Mouse (Mus musculus) mouse embryonic stem cell (cell line): ENCODE measurements around the gene Thsd7b.

Experiments used
- in situ Hi-C, 2 experiments: fragments of 300-500 bp; cut with MboI; formaldehyde crosslinking; loops; 1 replicate in 1 of 2; 3 replicates in 1 of 2; pipeline ENCODE4 v1.14.3; 2019 to 2020; ENCODE audit warnings: low sequenced_read_pairs in 2 of 2, low pct_unique_long_range_greater_than_20kb in 1 of 2, mixed read lengths in 1 of 2; ENCODE audit not compliant: unreplicated experiment in 1 of 2

The Thsd7b gene

DNA sequence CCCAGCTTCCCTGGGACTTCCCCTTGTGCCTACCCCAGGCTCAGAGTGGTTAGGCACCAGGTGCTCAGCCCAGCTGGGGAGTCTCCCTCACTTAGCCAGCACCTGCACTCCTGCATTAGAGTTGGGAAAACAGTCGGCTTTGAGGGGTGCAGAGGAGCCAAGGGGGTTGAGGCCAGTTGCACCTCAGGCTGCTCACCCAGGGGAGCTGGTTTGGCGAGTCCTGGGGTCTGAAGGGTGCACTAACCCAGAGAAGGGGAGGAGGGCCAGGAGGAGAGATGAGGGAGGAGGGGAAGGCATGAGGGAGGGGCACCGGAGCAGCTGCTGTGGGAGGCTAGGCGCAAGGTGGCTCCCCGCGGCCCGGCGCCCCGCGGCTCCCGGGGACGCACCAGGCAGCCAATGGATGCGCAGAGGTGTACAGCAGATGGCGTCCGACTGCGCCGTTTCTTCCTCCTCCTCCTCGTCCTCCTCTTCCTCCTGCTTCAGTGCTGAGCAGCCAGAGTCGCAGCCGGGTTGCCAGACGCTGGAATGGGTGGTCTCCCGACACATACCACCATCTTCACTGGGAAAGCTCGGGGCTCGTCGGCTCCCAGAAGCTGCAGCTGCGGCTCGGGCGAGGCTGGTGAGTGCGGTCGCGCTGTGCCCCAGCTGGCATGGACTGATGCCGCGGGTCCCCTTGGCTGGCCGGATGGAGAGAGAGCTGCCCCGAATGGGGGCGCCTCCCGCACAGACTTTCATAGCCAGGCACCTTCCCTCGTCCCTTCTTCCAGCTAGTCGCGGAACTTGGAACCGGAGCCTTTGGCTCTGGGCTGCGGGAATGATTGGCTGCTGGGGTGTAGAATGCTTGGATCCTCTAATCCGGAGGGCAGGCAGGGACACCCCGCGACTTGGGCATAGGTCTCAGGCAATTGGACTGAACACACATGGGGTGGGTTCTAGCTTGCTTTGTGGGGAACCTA lies at the start of gene Thsd7b:
Gene Thsd7b, plus strand, starts transcription at position 321 of the 956 bp plus-strand sequence.
- in situ Hi-C loops = no loop called here

DNA sequence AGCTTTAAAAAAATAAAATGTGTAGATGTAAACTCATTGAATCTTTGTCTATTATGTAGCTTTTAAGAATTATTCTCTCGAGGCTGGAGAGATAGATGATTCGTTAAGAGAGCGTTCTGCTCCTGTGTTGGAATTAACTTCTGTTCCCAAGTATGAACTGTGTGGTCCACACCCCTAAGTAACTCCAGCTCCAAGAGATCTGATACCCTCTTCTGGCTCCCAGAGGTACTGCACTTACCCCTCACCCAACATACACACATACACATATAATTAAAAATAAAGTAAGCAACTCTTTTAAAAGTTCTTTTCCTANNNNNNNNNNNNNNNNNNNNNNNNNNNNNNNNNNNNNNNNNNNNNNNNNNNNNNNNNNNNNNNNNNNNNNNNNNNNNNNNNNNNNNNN lies 28.8 kb upstream of the Thsd7b start:
- in situ Hi-C loops = no loop called here

DNA sequence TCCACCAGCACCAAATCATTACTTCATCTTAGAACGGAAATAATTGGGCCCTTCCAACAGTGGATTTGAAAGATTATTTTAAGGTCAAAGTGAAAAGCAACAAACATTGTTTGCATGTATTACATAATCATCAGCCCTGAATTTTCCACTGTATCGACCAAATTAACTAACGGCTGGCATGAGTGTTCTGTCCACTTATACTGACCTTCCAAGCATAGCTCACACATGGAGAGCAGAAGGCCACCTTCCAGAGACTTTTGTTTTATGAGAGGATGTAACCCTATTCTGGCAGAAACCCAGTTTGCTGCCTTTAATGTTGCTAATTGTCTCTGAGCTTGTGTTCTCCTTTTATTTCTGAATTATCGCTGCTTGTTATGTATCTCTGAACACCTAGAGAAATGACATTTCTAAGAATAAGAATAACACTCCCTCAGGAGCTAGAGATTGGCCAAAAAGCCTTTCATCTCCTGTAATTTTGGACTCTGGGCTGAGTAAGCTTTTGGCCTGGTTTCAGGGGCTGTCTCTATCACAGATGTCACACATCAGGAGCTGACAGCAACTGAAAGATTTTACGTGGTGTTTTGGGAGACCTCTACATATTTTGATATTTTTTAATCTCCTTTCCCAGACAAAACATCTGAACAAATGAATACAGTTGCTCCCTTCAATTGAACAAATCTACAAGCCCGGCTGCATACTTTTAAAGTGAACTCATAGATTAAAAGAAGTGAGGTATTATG lies 22.2 kb upstream of the Thsd7b start:
- in situ Hi-C loops = no loop called here

DNA sequence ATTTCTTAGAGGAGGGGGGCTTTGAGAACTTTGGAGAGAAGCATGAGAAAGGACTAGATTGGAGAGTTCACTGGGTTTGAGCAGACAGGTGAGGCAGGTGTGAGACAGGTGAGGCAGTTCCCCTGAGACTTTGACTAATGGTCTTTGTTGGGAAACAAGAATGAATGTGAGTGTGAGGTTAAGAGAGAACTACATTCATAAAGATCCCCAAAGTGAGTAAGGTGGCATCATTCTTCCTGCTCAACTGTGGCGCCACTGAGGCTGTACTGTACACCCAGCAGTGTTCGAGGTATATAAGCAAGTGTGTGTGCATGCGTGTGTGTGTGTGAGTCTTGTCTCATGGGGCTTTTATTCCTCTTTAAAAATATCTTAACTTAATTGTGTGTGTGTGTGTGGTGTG lies 6.4 kb upstream of the Thsd7b start:
- in situ Hi-C loops = no loop called here

DNA sequence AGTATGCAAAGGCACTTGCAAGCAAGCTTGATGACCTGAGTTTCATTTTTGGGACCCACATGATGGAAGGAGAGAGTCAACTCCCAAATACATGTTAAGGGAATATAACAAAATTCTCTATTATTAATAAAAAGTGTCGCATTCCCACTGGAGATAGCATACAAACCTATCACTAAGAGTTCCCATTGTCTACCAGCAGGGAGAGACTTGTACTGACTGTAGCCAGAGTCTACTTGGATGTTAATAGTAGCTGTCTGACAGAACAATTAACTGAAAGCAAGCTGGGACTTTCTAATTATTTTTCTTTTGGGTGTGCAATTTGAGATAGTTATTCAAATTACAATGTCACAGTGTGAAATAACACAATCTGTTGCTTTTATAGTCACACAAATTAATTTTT lies 31.1 kb downstream of the Thsd7b start:
- in situ Hi-C loops = no loop called here

DNA sequence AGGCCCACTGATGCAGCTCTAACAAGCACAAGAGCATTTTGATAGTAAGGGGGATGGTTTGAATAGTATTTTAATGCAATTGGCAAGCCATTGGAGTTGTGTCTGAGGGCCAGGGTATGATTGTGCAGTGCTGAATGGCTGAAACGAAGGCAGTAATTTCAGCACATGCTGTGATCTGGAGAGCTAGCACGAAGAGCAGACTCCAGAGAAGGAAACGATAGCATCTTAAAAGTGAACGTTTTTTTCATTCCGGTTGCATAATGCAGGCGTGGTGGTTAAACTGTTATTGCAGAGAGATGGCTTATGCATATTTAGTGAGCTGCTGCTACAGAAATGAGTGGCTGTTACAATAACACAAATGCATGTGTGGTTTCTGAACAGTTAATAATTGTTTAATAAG lies 51.3 kb downstream of the Thsd7b start:
- in situ Hi-C loops = no loop called here

DNA sequence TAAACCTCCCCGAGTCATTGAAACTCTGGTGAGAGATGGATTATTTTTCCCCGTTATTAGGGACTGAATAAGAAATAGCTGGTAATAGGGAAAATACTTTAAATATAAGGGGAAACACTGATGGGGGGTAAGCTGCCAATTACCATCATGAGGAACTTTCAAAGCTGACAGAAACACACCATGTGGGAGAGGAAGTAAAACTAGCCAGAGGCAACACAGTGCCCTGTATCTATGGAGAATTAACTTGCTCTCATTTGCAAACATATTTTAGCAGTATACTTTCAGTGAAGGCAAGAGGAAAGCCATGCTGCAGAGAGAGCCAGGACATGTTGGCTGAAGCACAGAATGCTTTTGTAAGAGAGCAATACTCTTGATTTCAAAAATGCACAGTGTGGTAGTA lies 51.7 kb downstream of the Thsd7b start:
- in situ Hi-C loops = no loop called here

DNA sequence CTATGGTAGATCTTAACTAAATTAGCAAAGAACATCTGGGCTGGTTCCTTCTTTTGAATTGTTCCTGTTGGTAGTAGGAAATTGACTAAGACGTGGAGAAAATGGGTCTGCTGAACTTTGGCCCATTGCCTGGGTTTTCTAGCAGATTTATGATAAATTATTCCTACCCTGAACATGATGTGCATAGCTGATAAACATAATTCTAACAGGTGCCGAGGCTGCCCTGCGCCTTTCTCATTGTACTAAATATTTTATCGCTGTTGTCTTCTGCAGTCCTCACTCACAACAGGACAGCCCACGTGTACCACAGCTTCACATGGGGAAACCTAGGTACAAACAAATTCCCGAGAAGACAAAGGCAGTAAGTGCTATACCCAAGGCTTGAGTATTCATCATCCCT lies 83.5 kb downstream of the Thsd7b start:
- in situ Hi-C loops = no loop called here

DNA sequence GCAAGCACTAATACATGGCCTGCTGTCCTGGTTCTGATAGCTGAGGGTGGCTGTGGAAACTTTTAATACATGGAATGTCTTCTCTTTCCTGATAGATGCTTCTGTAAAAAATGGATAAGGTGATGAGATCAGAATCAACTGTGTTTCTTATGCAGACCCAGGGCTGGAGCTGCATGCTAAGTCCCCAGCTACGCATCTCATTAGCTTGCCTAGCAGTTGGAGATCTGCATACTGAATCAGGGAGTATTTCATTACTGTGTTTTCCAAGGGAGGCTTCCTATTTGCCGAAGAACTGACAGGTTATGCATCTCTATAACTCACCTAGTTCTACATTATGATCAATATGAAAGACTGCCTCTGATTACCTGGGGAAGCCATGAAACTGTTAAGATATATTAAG lies 84.3 kb downstream of the Thsd7b start:
- in situ Hi-C loops = no loop called here

DNA sequence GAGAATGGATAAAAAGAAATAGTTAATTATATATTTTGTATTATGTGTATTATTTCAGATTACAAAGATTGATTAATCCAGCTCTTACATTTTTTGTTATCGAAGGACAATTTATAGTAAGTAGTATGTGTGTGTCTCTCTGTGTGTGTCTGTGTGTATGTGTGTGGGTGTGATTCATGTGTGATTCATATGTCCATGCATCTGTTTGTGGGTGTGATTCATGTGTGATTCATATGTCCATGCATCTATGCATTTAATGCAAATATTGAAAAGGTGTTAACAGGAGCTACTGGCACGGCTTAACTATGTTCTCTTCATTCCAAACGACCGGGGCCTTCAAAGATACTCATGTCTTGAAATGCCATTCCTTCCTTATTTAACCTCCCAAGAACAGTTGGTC lies 90.3 kb downstream of the Thsd7b start:
- in situ Hi-C loops = no loop called here

DNA sequence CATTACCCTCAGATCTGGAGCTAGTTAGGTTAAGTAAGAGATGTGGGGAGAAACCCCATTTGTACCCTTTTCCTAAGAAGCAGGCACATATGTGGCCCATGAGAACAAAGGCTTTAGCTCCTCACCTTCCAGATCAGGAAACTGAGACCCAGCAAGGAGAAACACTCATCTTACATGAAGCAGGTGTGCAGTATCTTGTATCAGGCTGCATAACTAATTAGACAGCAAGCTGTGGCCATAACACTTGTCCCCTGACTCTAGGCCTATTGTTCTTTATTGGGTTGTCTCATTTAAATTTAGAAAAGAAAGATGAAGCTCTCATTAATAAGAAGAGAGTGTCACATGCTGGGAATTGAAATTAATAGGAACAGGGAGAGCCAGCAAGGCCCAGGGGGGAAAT lies 91.7 kb downstream of the Thsd7b start:
- in situ Hi-C loops = no loop called here

DNA sequence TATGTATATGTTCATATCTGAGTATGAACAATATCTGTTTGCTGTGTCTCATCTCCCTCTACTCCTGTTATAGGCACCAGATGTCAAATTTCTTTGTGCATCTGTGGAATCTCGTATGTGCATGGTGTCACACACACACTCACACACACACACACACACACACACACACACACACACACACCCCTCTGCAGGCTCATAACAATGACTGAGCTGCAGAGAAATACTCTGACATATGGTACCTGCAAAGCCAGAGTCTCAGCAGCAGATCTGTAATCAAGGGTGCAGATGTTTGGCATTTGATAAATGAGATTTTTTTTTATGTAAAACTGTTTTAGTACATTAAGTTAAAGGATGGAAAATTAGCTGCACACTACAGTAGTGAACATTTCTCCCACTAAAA lies 92.5 kb downstream of the Thsd7b start:
- in situ Hi-C loops = no loop called here

DNA sequence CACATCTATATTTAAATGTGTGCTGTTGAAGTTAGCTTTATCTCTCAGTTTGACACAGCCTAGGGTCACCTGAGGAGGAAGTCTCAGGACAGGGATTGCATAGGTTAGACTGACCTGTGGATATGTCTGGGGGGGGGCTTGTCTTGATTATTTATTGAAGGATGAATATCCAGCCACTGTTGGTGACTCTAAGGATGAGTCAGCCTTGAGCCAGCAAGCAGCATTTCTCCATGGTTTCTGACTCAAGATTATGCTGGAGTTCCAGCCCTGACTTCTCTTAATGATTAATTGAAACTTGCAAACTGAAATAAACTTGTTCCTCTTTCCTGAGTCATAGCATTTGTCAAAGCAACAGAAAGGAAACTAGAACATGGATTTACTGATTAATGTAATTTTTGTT lies 113.4 kb downstream of the Thsd7b start:
- in situ Hi-C loops = no loop called here

DNA sequence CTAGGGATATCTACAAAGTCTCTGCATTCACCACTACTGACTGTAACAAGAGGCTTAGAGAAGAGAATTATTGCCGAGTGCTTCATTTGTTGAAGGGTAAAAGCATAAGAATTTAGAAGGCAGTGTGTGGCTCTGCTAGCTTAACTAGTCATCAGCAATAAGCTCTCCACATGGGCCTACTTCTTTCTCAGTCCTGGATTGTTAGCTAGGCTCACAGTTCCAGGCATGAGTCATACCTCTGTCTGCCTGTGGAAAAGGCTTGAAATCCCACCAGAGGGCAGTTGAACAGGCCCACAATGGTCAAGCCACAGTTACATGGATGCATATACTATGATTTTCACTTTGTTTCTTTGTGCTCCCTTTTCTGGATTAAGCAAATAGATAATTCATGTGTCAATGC lies 138.5 kb downstream of the Thsd7b start:
- in situ Hi-C loops = no loop called here

DNA sequence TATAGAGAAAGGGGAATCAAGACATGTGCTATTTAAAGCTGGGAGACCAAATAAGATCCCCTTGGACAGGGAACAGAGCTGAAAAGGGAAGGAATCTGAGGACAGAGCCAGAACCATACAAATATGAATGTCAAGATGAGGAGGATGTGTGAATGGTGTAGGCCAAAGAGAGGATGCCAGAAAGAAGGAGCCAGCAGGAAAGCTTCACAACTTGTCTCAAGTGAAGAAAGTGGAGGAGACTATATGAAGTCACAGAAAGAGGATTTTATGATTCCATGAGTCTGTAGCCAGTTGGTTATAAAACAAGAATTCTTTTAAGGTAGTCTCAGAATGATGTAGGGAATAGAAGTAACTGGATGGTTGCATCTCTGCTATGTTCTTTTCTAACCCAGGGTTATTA lies 148.5 kb downstream of the Thsd7b start:
- in situ Hi-C loops = no loop called here

DNA sequence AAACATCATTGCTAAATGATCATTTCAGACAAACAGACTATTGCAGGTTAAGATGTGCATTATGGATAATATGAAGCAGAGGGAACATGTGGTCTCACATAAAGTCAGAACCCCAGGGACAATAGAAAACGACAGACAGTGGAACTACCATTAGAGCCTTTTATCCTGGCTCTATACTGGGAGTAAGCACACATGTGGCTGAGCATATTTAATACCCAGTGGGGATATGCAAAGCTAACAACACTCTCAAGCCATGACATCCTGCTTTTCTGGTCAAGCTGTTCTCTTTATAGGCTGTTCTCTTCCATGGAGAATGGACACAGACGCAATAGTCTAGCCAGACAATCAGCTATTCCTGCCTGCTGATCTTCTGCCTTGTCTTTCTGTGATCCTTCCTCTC lies 191.3 kb downstream of the Thsd7b start:
- in situ Hi-C loops = no loop called here

DNA sequence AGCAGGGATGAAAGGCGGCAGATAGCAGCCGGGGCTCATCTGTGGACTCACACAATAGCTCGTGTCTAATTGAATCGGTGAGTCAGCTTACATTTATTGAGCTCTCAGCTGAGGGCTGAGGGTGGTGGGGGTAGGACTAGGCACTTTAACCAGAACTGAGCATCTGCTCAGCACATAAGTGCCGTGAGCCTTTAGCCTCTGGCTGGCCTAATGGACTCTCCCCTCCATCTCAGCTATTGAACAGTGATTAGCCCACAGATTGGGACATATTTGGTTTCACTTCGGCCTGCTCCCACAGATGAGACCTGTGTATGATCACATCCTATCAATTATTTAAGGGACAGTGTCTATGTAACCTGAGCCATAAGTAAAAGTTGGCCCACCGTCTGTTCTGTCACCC lies 200.4 kb downstream of the Thsd7b start:
- in situ Hi-C loops = no loop called here

DNA sequence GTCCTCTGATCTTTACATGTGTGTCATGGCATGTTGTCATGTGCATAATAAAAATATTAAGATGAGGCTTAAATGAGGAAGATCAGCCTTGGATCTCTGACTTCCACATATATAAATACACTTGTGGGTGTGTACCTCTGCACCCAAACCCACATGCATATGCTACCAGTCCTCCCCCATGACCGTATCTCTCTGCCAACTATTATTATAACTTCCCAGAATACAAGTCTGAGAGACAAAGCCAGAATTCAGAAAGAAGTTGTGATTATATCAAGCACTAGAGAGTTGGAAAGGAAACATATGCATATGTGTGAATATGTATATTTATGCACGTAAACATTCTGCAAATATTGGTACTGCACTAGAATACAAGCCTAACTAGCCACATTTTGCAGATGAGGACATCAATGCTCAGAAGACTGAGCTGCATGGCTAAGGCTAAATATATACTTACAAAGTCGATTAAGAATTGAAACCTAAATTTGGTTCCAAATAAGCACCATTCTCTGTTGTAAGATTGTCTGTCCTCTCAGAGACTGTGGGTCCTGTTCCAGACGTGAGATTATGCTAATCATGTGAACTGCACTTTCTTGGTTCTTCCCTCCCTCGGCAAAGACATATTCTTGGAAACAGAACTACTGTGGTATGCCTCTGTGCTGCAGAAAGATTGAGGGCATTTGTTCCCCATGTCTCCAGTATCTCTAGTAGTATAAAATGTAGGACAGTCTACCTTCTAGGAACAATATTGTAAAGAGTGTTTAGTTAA lies 211.3 kb downstream of the Thsd7b start:
- in situ Hi-C loops = no loop called here

DNA sequence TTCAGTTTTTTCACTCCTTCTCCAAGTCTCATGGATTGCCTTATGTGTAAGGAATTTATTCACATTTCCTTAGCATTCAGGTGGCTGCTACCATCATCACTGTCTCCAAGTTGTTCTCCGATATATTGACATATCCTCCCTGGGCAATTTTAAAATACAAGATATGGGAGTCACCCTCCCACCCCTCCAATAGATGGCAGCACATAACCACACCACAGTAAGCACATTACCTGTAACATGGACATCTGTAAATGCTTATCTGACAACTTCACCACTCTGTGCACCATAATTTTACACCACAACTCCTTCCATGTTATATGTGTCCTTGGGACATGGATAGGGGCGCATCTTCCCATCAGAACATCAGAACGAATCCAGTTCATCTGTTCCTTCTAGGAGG lies 218.0 kb downstream of the Thsd7b start:
- in situ Hi-C loops = no loop called here
